Mouse (Mus musculus) 416B (cell line): ENCODE measurements at regions not wholly inside any gene's neighbourhood (a gene's known extent, or its start where the extent isn't known, plus 50 kb on each side); places are given as distances from the start of the nearest gene placed in this dataset.

Experiments used
- DNase-seq: peaks from one replicate; pipeline ENCODE4 v3.0.0; 2011; ENCODE audit warnings: low read depth

- DNase-seq: no peak
Observed at GRCm38 (mm10) chr12:102057979-102058378, 70.6 kb upstream of the Slc24a4 start.

GRCm38 (mm10) chr12:102058428-102058827 is 70.1 kb upstream of the Slc24a4 start:
- no peak for DNase-seq

- DNase-seq: no peak
Observed at GRCm38 (mm10) chr12:102061096-102061495, 67.4 kb upstream of the Slc24a4 start.

GRCm38 (mm10) chr12:102061657-102062614 is 66.6 kb upstream of the Slc24a4 start:
- DNase-seq: no peak

GRCm38 (mm10) chr12:102062648-102063047 is 65.9 kb upstream of the Slc24a4 start:
- DNase-seq: peak; percentile 80

- DNase-seq: no peak
Observed at GRCm38 (mm10) chr12:102063211-102063610, 65.3 kb upstream of the Slc24a4 start.

GRCm38 (mm10) chr12:102064710-102065325 is 63.7 kb upstream of the Slc24a4 start:
- DNase-seq: no peak

GRCm38 (mm10) chr12:102067685-102068084 is 60.8 kb upstream of the Slc24a4 start:
- DNase-seq: no peak

- no peak for DNase-seq
Observed at GRCm38 (mm10) chr12:102069521-102070201, 58.9 kb upstream of the Slc24a4 start.

- DNase-seq: no peak
Observed at GRCm38 (mm10) chr12:102071888-102072619, 56.5 kb upstream of the Slc24a4 start.

- no peak for DNase-seq
Observed at GRCm38 (mm10) chr12:102073540-102073939, 55.0 kb upstream of the Slc24a4 start.

GRCm38 (mm10) chr12:102076298-102076697 is 52.2 kb upstream of the Slc24a4 start:
- DNase-seq: no peak
